Mouse (Mus musculus) spleen, adult 2 months (tissue): ENCODE measurements around the gene Fmn2. TPM values are rescaled to one million over a fixed set of nuclear protein-coding genes. Genes with fewer than 3 reads are reported as not detected.

ENCODE experiments used
- DNase-seq, 2 experiments: peaks; one replicate each; pipeline versions ENCODE4 v3.0.0 to v3.0.0-alpha.2; 2012 to 2021; ENCODE audit warnings: low spot score in 2 of 2, low read depth in 1 of 2
- H3K27ac ChIP-seq: fragments of 200-500 bp; 2 replicates; pipeline ENCODE4 v1.5.1; 2012; ENCODE audit warnings: low read length, inconsistent platforms; ENCODE audit not compliant: insufficient read depth
- H3K27me3 ChIP-seq: fragments of 200-500 bp; 2 replicates; pipeline ENCODE4 v1.6.1; 2012; ENCODE audit warnings: mild to moderate bottlenecking, moderate library complexity, low read length, inconsistent platforms; ENCODE audit not compliant: control insufficient read depth, insufficient read depth
- H3K36me3 ChIP-seq: fragments of 200-500 bp; 2 replicates; pipeline ENCODE4 v1.6.1; 2012; ENCODE audit warnings: mild to moderate bottlenecking, low read length, inconsistent platforms; ENCODE audit not compliant: control insufficient read depth, insufficient read depth
- H3K4me1 ChIP-seq: fragments of 200-500 bp; 2 replicates; pipeline ENCODE4 v1.6.1; 2011; ENCODE audit warnings: inconsistent platforms; ENCODE audit not compliant: control insufficient read depth, insufficient read depth, insufficient read length
- H3K4me3 ChIP-seq: fragments of 200-500 bp; 2 replicates; pipeline ENCODE4 v1.5.1; 2011; ENCODE audit warnings: mild to moderate bottlenecking, inconsistent platforms; ENCODE audit not compliant: insufficient read depth, insufficient read length; ENCODE audit errors: extremely low read depth
- CTCF ChIP-seq: fragments of 200-500 bp; IDR thresholded peaks from 2 replicates; pipeline ENCODE4 v1.5.1; 2011; ENCODE audit warnings: mild to moderate bottlenecking, inconsistent platforms; ENCODE audit not compliant: insufficient read depth, insufficient read length, insufficient replicate concordance; ENCODE audit errors: extremely low read depth
- POLR2A ChIP-seq: fragments of 200-500 bp; IDR thresholded peaks from 2 replicates; pipeline ENCODE4 v1.6.1; 2011; ENCODE audit warnings: low read depth, low read length, inconsistent platforms
- WGBS: fragments of 180-500 bp; shearing (Covaris S2); methylation state at CpG from one replicate; pipeline ENCODE4 v1.1.7; 2018; 5-methylcytosine and 5-hydroxymethylcytosine counted together
- polyA plus RNA-seq: library from polyadenylated mRNA; depleted of rRNA; stranded (reverse); fragments of >200 nt; gene quantifications from 2 replicates; pipeline ENCODE4 v1.2.3, GENCODE M21; 2012

The Fmn2 gene
- polyA plus RNA-seq, 1 experiment = 0.06 TPM

- TF ChIP-seq CTCF (no peak), POLR2A (no peak)
- DNase-seq = no peak
- Histone ChIP-seq H3K36me3 (no peaks in the 10 kb centered on the region), H3K27ac (no peak overlapping the region), H3K27me3 (no peaks in the 10 kb centered on the region; the same call in 1 of the 2 replicates), H3K4me3 (no peak overlapping the region), H3K4me1 (no peaks in the 10 kb centered on the region; the same call in 1 of the 2 replicates)
- 91% methylated on average over 1 of the region's 1 CpGs for WGBS
These were observed 128.4 kb downstream of the Fmn2 start for GRCm38 (mm10) chr1:174630074-174630473.

GRCm38 (mm10) chr1:174636291-174636690, 134.7 kb downstream of the Fmn2 start:
- TF ChIP-seq CTCF = no peak
- TF ChIP-seq POLR2A = no peak
- H3K27me3 ChIP-seq = no peaks in the 10 kb centered on the region; the same call in 1 of the 2 replicates
- H3K4me3 ChIP-seq = no peak overlapping the region

DNA sequence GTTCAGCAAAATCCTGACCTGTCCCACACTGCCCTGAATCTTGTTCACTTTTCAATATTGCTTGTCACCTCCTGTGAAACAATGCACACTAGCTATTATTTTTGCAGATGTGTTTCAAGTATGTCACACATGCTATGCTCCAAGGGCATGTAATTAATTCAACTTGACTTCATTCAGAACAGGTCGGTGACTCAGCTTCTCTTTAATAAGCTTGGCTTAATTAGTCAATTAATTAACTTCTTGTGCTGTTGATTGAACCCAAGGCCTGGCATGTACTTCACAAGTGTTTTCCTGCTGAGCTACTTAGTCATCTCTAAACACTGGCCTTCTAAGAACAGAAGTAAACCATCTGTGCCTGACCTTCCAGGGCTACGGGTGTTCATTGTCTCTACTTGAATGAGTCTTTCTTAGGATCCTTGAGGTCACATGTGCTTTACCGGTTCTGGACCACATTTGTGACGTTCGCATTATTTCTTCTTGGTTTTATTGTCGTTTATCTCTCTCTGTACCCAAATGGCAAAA, 136.0 kb downstream of the Fmn2 start:
- no peaks in the 10 kb centered on the region for H3K36me3 ChIP-seq
- H3K4me1 ChIP-seq = no peaks in the 10 kb centered on the region
- no peaks in the 10 kb centered on the region; the same call in 1 of the 2 replicates for H3K27me3 ChIP-seq
- WGBS = 89% methylated on average over 6 of the region's 6 CpGs
- H3K27ac ChIP-seq = no peak overlapping the region
- H3K4me3 ChIP-seq = no peak overlapping the region
- no peak for DNase-seq
- TF ChIP-seq CTCF (no peak), POLR2A (no peak)

More at GRCm38 (mm10) chr1:174636291-174636690, 134.7 kb downstream of the Fmn2 start:
- 93% methylated on average over 4 of the region's 4 CpGs for WGBS
- H3K36me3 ChIP-seq = no peaks in the 10 kb centered on the region
- no peaks in the 10 kb centered on the region for H3K4me1 ChIP-seq
- no peak for DNase-seq
- no peak overlapping the region for H3K27ac ChIP-seq

- TF ChIP-seq CTCF (no peak), POLR2A (no peak)
- 77% methylated on average over 1 of the region's 1 CpGs for WGBS
- Histone ChIP-seq H3K27ac (no peak overlapping the region), H3K4me3 (no peak overlapping the region), H3K27me3 (no peaks in the 10 kb centered on the region), H3K36me3 (no peaks in the 10 kb centered on the region), H3K4me1 (no peaks in the 10 kb centered on the region)
- no peak for DNase-seq
These were observed 139.3 kb downstream of the Fmn2 start for GRCm38 (mm10) chr1:174640901-174641300.

DNA sequence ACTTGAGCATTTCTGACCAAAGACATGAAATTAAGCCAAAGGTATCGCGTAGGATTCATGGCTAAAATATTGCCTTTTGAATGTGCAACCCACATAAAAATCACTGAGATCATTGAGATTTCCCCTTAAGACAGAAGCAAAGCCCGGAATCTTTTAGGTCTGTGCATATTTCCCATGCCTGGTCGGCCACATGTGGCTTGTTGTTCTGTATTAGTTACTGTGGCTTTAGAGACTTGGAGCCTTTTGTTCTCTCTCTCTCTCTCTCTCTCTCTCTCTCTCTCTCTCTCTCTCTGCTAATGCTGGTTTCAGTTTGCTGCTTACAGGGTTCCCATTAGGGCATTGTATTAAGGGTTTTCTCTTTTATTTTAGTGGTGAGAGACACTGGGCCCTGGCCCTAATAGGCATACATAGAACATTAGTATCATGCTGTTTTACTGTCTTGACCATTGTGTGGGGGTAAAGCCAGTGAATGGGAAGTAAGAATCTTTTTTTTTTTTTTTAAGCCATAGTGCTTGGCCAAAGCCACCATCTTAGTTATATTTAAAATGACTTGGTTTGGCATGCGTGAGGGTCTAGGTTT, 141.9 kb downstream of the Fmn2 start:
- H3K36me3 ChIP-seq = no peaks in the 10 kb centered on the region
- 87% methylated on average over 5 of the region's 5 CpGs for WGBS

DNA sequence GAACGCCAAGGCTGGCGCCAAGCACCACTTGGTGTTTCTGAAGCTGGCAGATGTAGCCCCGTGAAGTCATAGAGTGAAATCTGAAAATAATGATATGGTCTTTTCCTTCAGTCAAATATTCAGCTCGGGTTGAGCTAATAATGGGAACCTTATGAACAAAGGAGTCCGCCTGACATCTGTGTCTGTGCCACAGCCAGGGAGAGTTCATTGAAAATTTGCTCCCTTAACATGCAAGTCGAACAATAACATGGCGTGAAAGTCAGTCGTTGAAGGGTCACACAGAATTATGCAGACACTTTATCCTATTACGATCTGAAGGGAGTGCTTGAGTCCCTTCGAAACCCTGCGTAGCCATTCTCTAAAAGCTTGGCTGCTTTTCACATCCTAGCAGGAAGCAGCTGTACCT, 147.8 kb downstream of the Fmn2 start:
- 90% methylated on average over 11 of the region's 11 CpGs for WGBS
- Histone ChIP-seq H3K4me1 (peaks cover 4% of the 10 kb centered on the region; the same call in 1 of the 2 replicates), H3K36me3 (no peaks in the 10 kb centered on the region), H3K4me3 (no peak overlapping the region), H3K27me3 (no peaks in the 10 kb centered on the region), H3K27ac (no peak overlapping the region)
- no peak for DNase-seq
- TF ChIP-seq CTCF (no peak), POLR2A (no peak)

More for the DNA sequence above, 141.9 kb downstream of the Fmn2 start:
- H3K27me3 ChIP-seq = no peaks in the 10 kb centered on the region
- H3K27ac ChIP-seq = no peak overlapping the region
- DNase-seq = no peak
- no peaks in the 10 kb centered on the region for H3K4me1 ChIP-seq
- no peak for TF ChIP-seq CTCF
- no peak for TF ChIP-seq POLR2A
- no peak overlapping the region for H3K4me3 ChIP-seq

GRCm38 (mm10) chr1:174654565-174654964, 152.9 kb downstream of the Fmn2 start:
- Histone ChIP-seq H3K27me3 (no peaks in the 10 kb centered on the region), H3K36me3 (no peaks in the 10 kb centered on the region), H3K27ac (no peak overlapping the region), H3K4me3 (no peak overlapping the region), H3K4me1 (peaks cover 4% of the 10 kb centered on the region; the same call in 1 of the 2 replicates)
- 67% methylated on average over 5 of the region's 5 CpGs for WGBS
- no peak for TF ChIP-seq POLR2A
- no peak for TF ChIP-seq CTCF
- no peak for DNase-seq
